Mouse (Mus musculus): Measurements from ENCODE around the gene Alas2. TPM values are rescaled to one million over a fixed set of nuclear protein-coding genes. Genes with fewer than 3 reads are reported as not detected.

Alas2 gene
- polyA plus RNA-seq, 1 experiment, result not detected

GRCm38 (mm10) chrX:150514127-150514526 is 33.0 kb upstream of the Alas2 start:
- Histone ChIP-seq H3K36me3 (ENCODE audit: control insufficient read depth, insufficient read depth) (no peaks in the 10 kb centered on the region), H3K79me2 (ENCODE audit: control insufficient read depth, insufficient read depth) (no peaks in the 10 kb centered on the region), H3K4me3 (no peak overlapping the region), H3K27me3 (ENCODE audit: control insufficient read depth, insufficient read depth, insufficient read length) (no peaks in the 10 kb centered on the region), H3K4me2 (ENCODE audit: low read depth) (no peak overlapping the region), H3ac (ENCODE audit: control insufficient read depth, insufficient read length) (no peak overlapping the region)
- TF ChIP-seq E2F4 (IDR thresholded peaks at IDR 0.05; ENCODE audit: insufficient read depth) (no peak), TCF12 (IDR thresholded peaks at IDR 0.05; ENCODE audit: insufficient read depth, poor library complexity, severe bottlenecking) (no peak), MAX (IDR thresholded peaks at IDR 0.05; ENCODE audit: low read depth) (no peak), CEBPB (IDR thresholded peaks at IDR 0.05; ENCODE audit: insufficient read depth, poor library complexity, severe bottlenecking) (no peak), REST (IDR thresholded peaks at IDR 0.05; ENCODE audit: insufficient read depth, insufficient read length) (no peak), MYOG (IDR thresholded peaks at IDR 0.05; ENCODE audit: control insufficient read depth in 1 of 3, insufficient read depth in 1 of 3, insufficient read length in 2 of 3, low read depth in 2 of 3) (no peak), POLR2AphosphoS2 (IDR thresholded peaks at IDR 0.05; ENCODE audit: insufficient read length, low read depth) (no peak), SRF (IDR thresholded peaks at IDR 0.05; ENCODE audit: control insufficient read depth, insufficient read length, low read depth) (no peak), MYOD1 (IDR thresholded peaks at IDR 0.05; ENCODE audit: control insufficient read depth in 1 of 3, insufficient read length in 2 of 3, low read depth in 2 of 3) (no peak), POLR2A (IDR thresholded peaks at IDR 0.05; ENCODE audit: insufficient read length, low read depth) (no peak), TCF3 (IDR thresholded peaks at IDR 0.05; ENCODE audit: insufficient read length, low read depth) (no peak), USF1 (IDR thresholded peaks at IDR 0.05; ENCODE audit: low read depth) (no peak)

GRCm38 (mm10) chrX:150516015-150516414 is 31.2 kb upstream of the Alas2 start:
- Histone ChIP-seq H3K36me3 (ENCODE audit: control insufficient read depth, insufficient read depth) (no peaks in the 10 kb centered on the region), H3K27me3 (ENCODE audit: control insufficient read depth, insufficient read depth, insufficient read length) (no peaks in the 10 kb centered on the region), H3ac (ENCODE audit: control insufficient read depth, insufficient read length) (no peak overlapping the region), H3K4me3 (no peak overlapping the region), H3K4me2 (ENCODE audit: low read depth) (no peak overlapping the region), H3K79me2 (ENCODE audit: control insufficient read depth, insufficient read depth) (no peaks in the 10 kb centered on the region)
- TF ChIP-seq MYOD1 (IDR thresholded peaks at IDR 0.05; ENCODE audit: control insufficient read depth in 1 of 3, insufficient read length in 2 of 3, low read depth in 2 of 3) (no peak), E2F4 (IDR thresholded peaks at IDR 0.05; ENCODE audit: insufficient read depth) (no peak), CEBPB (IDR thresholded peaks at IDR 0.05; ENCODE audit: insufficient read depth, poor library complexity, severe bottlenecking) (no peak)

- no peak overlapping the region for H3K4me2 ChIP-seq (ENCODE audit: low read depth)
- TF ChIP-seq E2F4 (IDR thresholded peaks at IDR 0.05; ENCODE audit: insufficient read depth), result no peak
- no peak for TF ChIP-seq SRF (IDR thresholded peaks at IDR 0.05; ENCODE audit: control insufficient read depth, insufficient read length, low read depth)
- no peak for TF ChIP-seq MYOG (IDR thresholded peaks at IDR 0.05; ENCODE audit: control insufficient read depth in 1 of 3, insufficient read depth in 1 of 3, insufficient read length in 2 of 3, low read depth in 2 of 3)
- no peak for TF ChIP-seq MAX (IDR thresholded peaks at IDR 0.05; ENCODE audit: low read depth)
- TF ChIP-seq POLR2AphosphoS2 (IDR thresholded peaks at IDR 0.05; ENCODE audit: insufficient read length, low read depth), result no peak
- TF ChIP-seq REST (IDR thresholded peaks at IDR 0.05; ENCODE audit: insufficient read depth, insufficient read length), result no peak
- TF ChIP-seq TCF12 (IDR thresholded peaks at IDR 0.05; ENCODE audit: insufficient read depth, poor library complexity, severe bottlenecking), result no peak
- no peak for TF ChIP-seq CEBPB (IDR thresholded peaks at IDR 0.05; ENCODE audit: insufficient read depth, poor library complexity, severe bottlenecking)
- no peak for TF ChIP-seq USF1 (IDR thresholded peaks at IDR 0.05; ENCODE audit: low read depth)
- TF ChIP-seq TCF3 (IDR thresholded peaks at IDR 0.05; ENCODE audit: insufficient read length, low read depth), result no peak
- TF ChIP-seq POLR2A (IDR thresholded peaks at IDR 0.05; ENCODE audit: insufficient read length, low read depth), result no peak
- TF ChIP-seq MYOD1 (IDR thresholded peaks at IDR 0.05; ENCODE audit: control insufficient read depth in 1 of 3, insufficient read length in 2 of 3, low read depth in 2 of 3), result no peak
- H3K36me3 ChIP-seq (ENCODE audit: control insufficient read depth, insufficient read depth), result no peaks in the 10 kb centered on the region
- no peak overlapping the region for H3ac ChIP-seq (ENCODE audit: control insufficient read depth, insufficient read length)
- H3K79me2 ChIP-seq (ENCODE audit: control insufficient read depth, insufficient read depth), result no peaks in the 10 kb centered on the region
- no peak overlapping the region for H3K4me3 ChIP-seq
- no peaks in the 10 kb centered on the region for H3K27me3 ChIP-seq (ENCODE audit: control insufficient read depth, insufficient read depth, insufficient read length)
These were observed 30.7 kb upstream of the Alas2 start for GRCm38 (mm10) chrX:150516477-150516876.

GRCm38 (mm10) chrX:150540111-150540510 is 7.1 kb upstream of the Alas2 start:
- Histone ChIP-seq H3K27me3 (ENCODE audit: control insufficient read depth, insufficient read depth, insufficient read length) (no peaks in the 10 kb centered on the region), H3K4me3 (no peak overlapping the region), H3K4me2 (ENCODE audit: low read depth) (no peak overlapping the region), H3K79me2 (ENCODE audit: control insufficient read depth, insufficient read depth) (no peaks in the 10 kb centered on the region), H3K36me3 (ENCODE audit: control insufficient read depth, insufficient read depth) (no peaks in the 10 kb centered on the region), H3ac (ENCODE audit: control insufficient read depth, insufficient read length) (no peak overlapping the region)
- TF ChIP-seq MAX (IDR thresholded peaks at IDR 0.05; ENCODE audit: low read depth) (no peak), POLR2AphosphoS2 (IDR thresholded peaks at IDR 0.05; ENCODE audit: insufficient read length, low read depth) (no peak), MYOG (IDR thresholded peaks at IDR 0.05; ENCODE audit: control insufficient read depth in 1 of 3, insufficient read depth in 1 of 3, insufficient read length in 2 of 3, low read depth in 2 of 3) (no peak), USF1 (IDR thresholded peaks at IDR 0.05; ENCODE audit: low read depth) (no peak), POLR2A (IDR thresholded peaks at IDR 0.05; ENCODE audit: insufficient read length, low read depth) (no peak), CEBPB (IDR thresholded peaks at IDR 0.05; ENCODE audit: insufficient read depth, poor library complexity, severe bottlenecking) (no peak)

- no peak overlapping the region for H3K4me3 ChIP-seq
- H3K79me2 ChIP-seq (ENCODE audit: control insufficient read depth, insufficient read depth), result no peaks in the 10 kb centered on the region
- no peaks in the 10 kb centered on the region for H3K27me3 ChIP-seq (ENCODE audit: control insufficient read depth, insufficient read depth, insufficient read length)
- H3K4me2 ChIP-seq (ENCODE audit: low read depth), result no peak overlapping the region
- no peak overlapping the region for H3ac ChIP-seq (ENCODE audit: control insufficient read depth, insufficient read length)
- no peaks in the 10 kb centered on the region for H3K36me3 ChIP-seq (ENCODE audit: control insufficient read depth, insufficient read depth)
- no peak for TF ChIP-seq MAX (IDR thresholded peaks at IDR 0.05; ENCODE audit: low read depth)
- TF ChIP-seq POLR2A (IDR thresholded peaks at IDR 0.05; ENCODE audit: insufficient read length, low read depth), result no peak
- TF ChIP-seq TCF3 (IDR thresholded peaks at IDR 0.05; ENCODE audit: insufficient read length, low read depth), result no peak
- TF ChIP-seq MYOG (IDR thresholded peaks at IDR 0.05; ENCODE audit: control insufficient read depth in 1 of 3, insufficient read depth in 1 of 3, insufficient read length in 2 of 3, low read depth in 2 of 3), result no peak
- no peak for TF ChIP-seq TCF12 (IDR thresholded peaks at IDR 0.05; ENCODE audit: insufficient read depth, poor library complexity, severe bottlenecking)
- no peak for TF ChIP-seq REST (IDR thresholded peaks at IDR 0.05; ENCODE audit: insufficient read depth, insufficient read length)
- no peak for TF ChIP-seq MYOD1 (IDR thresholded peaks at IDR 0.05; ENCODE audit: control insufficient read depth in 1 of 3, insufficient read length in 2 of 3, low read depth in 2 of 3)
- TF ChIP-seq E2F4 (IDR thresholded peaks at IDR 0.05; ENCODE audit: insufficient read depth), result no peak
- TF ChIP-seq USF1 (IDR thresholded peaks at IDR 0.05; ENCODE audit: low read depth), result no peak
- TF ChIP-seq SRF (IDR thresholded peaks at IDR 0.05; ENCODE audit: control insufficient read depth, insufficient read length, low read depth), result no peak
- no peak for TF ChIP-seq POLR2AphosphoS2 (IDR thresholded peaks at IDR 0.05; ENCODE audit: insufficient read length, low read depth)
- no peak for TF ChIP-seq CEBPB (IDR thresholded peaks at IDR 0.05; ENCODE audit: insufficient read depth, poor library complexity, severe bottlenecking)
These were observed 5.5 kb upstream of the Alas2 start for GRCm38 (mm10) chrX:150541684-150542083.

All from myocyte (in vitro differentiated cells).